Mouse (Mus musculus) neural tube, embryonic 14.5 days (tissue): ENCODE results near the gene Hoxc12. TPM values are rescaled to one million over a fixed set of nuclear protein-coding genes. Genes with fewer than 3 reads are reported as not detected.

Experiments used
- ATAC-seq: fragments of 200-750 bp; cut with Nextera tagmentation; 2 replicates; pipeline ENCODE4 v1.8.0; 2017; ENCODE audit warnings: low read depth, mild to moderate bottlenecking, moderate TSS enrichment, moderate library complexity
- H3K27ac ChIP-seq: fragments of 300-500 bp; sonication (generic); 2 replicates; pipeline ENCODE4 v1.5.1; 2014; ENCODE audit warnings: low read depth, mild to moderate bottlenecking, control low read depth, low read length, moderate library complexity, mixed read lengths
- H3K27me3 ChIP-seq: fragments of 300-500 bp; sonication (generic); 2 replicates; pipeline ENCODE4 v1.6.1; 2014; ENCODE audit warnings: low read length; ENCODE audit not compliant: control insufficient read depth, insufficient read depth
- H3K36me3 ChIP-seq: fragments of 300-500 bp; sonication (generic); 2 replicates; pipeline ENCODE4 v1.6.1; 2014; ENCODE audit warnings: low read length, mixed read lengths; ENCODE audit not compliant: control insufficient read depth, insufficient read depth
- H3K4me1 ChIP-seq: fragments of 300-500 bp; sonication (generic); 2 replicates; pipeline ENCODE4 v1.6.1; 2014; ENCODE audit warnings: low read length; ENCODE audit not compliant: control insufficient read depth, insufficient read depth
- H3K4me2 ChIP-seq: fragments of 300-500 bp; sonication (generic); 2 replicates; pipeline ENCODE4 v1.6.1; 2014; ENCODE audit warnings: mild to moderate bottlenecking, low read depth, low read length, control low read depth
- H3K4me3 ChIP-seq: fragments of 300-500 bp; sonication (generic); 2 replicates; pipeline ENCODE4 v1.5.1; 2014; ENCODE audit warnings: low read depth, low read length, control low read depth, mixed read lengths
- H3K9ac ChIP-seq: fragments of 300-500 bp; sonication (generic); replicated peaks from 2 replicates; pipeline ENCODE4 v1.6.1; 2014; ENCODE audit warnings: low read depth, mild to moderate bottlenecking, control low read depth, low read length, mixed read lengths
- H3K9me3 ChIP-seq: fragments of 300-500 bp; sonication (generic); 2 replicates; pipeline ENCODE4 v1.6.1; 2016; ENCODE audit warnings: low read length; ENCODE audit not compliant: control insufficient read depth
- WGBS: fragments of 180-500 bp; shearing (Covaris S2); extraction: QIAGEN DNeasy Blood & Tissue Kit; methylation state at CpG from one replicate; pipeline ENCODE4 v1.1.7; 2014; 5-methylcytosine and 5-hydroxymethylcytosine counted together
- polyA plus RNA-seq: library from polyadenylated mRNA; unstranded; fragments of >200 nt; fragmentation: Nextera tagmentation; extraction: Ambion mirVana; gene quantifications from 2 replicates; pipeline ENCODE4 v1.2.1, GENCODE M21; 2014

Hoxc12 gene
- polyA plus RNA-seq, 1 experiment from 2014 or later, result not detected

GRCm38 (mm10) chr15:102945185-102946077 is 8.9 kb downstream of the Hoxc12 start:
- peak overlapping the region; percentile 72 for H3K27ac ChIP-seq
- peaks cover 49% of the 10 kb centered on the region for H3K27me3 ChIP-seq
- ATAC-seq, result no peak
- no peaks in the 10 kb centered on the region for H3K36me3 ChIP-seq
- no peaks in the 10 kb centered on the region for H3K9me3 ChIP-seq
- WGBS, result 7% methylated on average over 22 of the region's 22 CpGs
- 0 out of 2 replicates have a peak, but pooled peaks cover 2% of the 10 kb centered on the region for H3K4me1 ChIP-seq
- peak overlapping the region; percentile 27 for H3K4me3 ChIP-seq
- H3K9ac ChIP-seq, result peak overlapping the region; percentile 34; the same call in 1 of the 2 replicates
- peak overlapping the region; percentile 42 for H3K4me2 ChIP-seq

GRCm38 (mm10) chr15:102947276-102947675 is 10.7 kb downstream of the Hoxc12 start:
- H3K4me1 ChIP-seq, result 0 out of 2 replicates have a peak, but pooled peaks cover 2% of the 10 kb centered on the region
- no peaks in the 10 kb centered on the region for H3K9me3 ChIP-seq
- H3K27me3 ChIP-seq, result peaks cover 45% of the 10 kb centered on the region
- H3K36me3 ChIP-seq, result no peaks in the 10 kb centered on the region
- peak overlapping the region; percentile 77; the same call in 1 of the 2 replicates for H3K27ac ChIP-seq
- ATAC-seq, result no peak
- H3K9ac ChIP-seq, result peak overlapping the region; percentile 51; the same call in 1 of the 2 replicates
- H3K4me2 ChIP-seq, result peak overlapping the region; percentile 42; the same call in 1 of the 2 replicates
- WGBS, result 3% methylated on average over 8 of the region's 9 CpGs
- peak overlapping the region; percentile 12 for H3K4me3 ChIP-seq

DNA sequence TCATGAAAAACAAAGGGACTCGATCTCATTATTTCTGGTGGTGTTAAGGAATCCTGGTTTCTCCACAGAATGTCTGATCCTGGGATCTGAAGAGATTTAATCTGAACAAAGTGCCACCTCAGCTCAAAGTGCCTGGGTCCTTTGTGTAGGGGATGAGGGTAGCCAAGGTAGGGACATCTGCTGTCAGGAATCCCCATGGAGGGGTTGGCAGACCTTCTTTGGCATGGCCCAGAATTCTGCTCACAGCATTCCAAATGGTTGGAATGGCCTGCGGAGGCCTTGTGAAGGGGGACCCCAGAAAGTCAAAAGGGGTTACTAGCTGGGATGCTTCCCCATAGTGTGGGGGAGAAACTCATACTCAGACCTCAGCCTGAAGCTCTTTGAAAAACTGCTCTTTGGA is 12.3 kb downstream of the Hoxc12 start:
- Histone ChIP-seq H3K4me3 (peak overlapping the region; percentile 12; the same call in 1 of the 2 replicates), H3K36me3 (no peaks in the 10 kb centered on the region), H3K27ac (peak overlapping the region; percentile 77), H3K27me3 (peaks cover 54% of the 10 kb centered on the region), H3K4me1 (no peaks in the 10 kb centered on the region), H3K4me2 (peak overlapping the region; percentile 42), H3K9me3 (no peaks in the 10 kb centered on the region), H3K9ac (peak overlapping the region; percentile 51)
- ATAC-seq, result no peak
- WGBS, result 4% methylated on average over 2 of the region's 2 CpGs

GRCm38 (mm10) chr15:102949696-102950095 is 13.1 kb downstream of the Hoxc12 start:
- WGBS, result 2% methylated on average over 20 of the region's 20 CpGs

GRCm38 (mm10) chr15:102950877-102951276 is 14.3 kb downstream of the Hoxc12 start:
- whole genome bisulfite sequencing, result 14% methylated on average over 2 of the region's 2 CpGs
- peak overlapping the region; percentile 20 for H3K4me3 ChIP-seq

More at GRCm38 (mm10) chr15:102949696-102950095, 13.1 kb downstream of the Hoxc12 start:
- Histone ChIP-seq H3K27me3 (peaks cover 48% of the 10 kb centered on the region), H3K4me2 (peak overlapping the region; percentile 42), H3K27ac (peak overlapping the region; percentile 77), H3K36me3 (no peaks in the 10 kb centered on the region), H3K4me1 (no peaks in the 10 kb centered on the region), H3K4me3 (peak overlapping the region; percentile 12), H3K9ac (peak overlapping the region; percentile 50), H3K9me3 (no peaks in the 10 kb centered on the region)
- no peak for ATAC-seq

DNA sequence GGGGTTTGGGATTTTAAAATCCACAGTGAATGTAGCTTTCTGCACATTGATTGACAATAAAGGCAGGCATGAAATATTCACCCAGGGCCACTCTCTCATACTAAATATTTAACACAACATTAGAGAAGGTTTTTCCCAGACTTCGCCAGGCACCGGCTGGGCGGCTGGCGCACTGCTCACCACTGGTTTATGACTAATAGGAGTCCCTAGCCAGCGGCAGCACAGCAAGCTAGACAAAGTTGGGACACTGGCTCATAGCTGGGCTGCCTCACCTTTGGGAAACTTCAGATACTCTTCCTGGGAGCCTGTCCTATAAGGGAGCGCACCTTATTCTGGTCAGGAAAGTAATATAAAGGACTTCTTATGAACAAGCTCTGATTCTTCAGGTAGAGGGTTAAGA is 17.0 kb downstream of the Hoxc12 start:
- H3K9ac ChIP-seq, result peak overlapping the region; percentile 69; the same call in 1 of the 2 replicates
- no peaks in the 10 kb centered on the region for H3K36me3 ChIP-seq
- peak overlapping the region; percentile 46; the same call in 1 of the 2 replicates for H3K4me2 ChIP-seq
- H3K4me1 ChIP-seq, result no peaks in the 10 kb centered on the region
- WGBS, result under 1% methylated on average over 6 of the region's 6 CpGs
- ATAC-seq, result no peak
- peaks cover 38% of the 10 kb centered on the region for H3K27me3 ChIP-seq
- peak overlapping the region; percentile 35; the same call in 1 of the 2 replicates for H3K4me3 ChIP-seq
- H3K9me3 ChIP-seq, result no peaks in the 10 kb centered on the region
- no peak overlapping the region for H3K27ac ChIP-seq

More at GRCm38 (mm10) chr15:102950877-102951276, 14.3 kb downstream of the Hoxc12 start:
- Histone ChIP-seq H3K27me3 (peaks cover 36% of the 10 kb centered on the region), H3K27ac (peak overlapping the region; percentile 77), H3K4me1 (no peaks in the 10 kb centered on the region), H3K9me3 (no peaks in the 10 kb centered on the region), H3K36me3 (no peaks in the 10 kb centered on the region), H3K9ac (peak overlapping the region; percentile 50; the same call in 1 of the 2 replicates), H3K4me2 (peak overlapping the region; percentile 42)
- ATAC-seq, result no peak

DNA sequence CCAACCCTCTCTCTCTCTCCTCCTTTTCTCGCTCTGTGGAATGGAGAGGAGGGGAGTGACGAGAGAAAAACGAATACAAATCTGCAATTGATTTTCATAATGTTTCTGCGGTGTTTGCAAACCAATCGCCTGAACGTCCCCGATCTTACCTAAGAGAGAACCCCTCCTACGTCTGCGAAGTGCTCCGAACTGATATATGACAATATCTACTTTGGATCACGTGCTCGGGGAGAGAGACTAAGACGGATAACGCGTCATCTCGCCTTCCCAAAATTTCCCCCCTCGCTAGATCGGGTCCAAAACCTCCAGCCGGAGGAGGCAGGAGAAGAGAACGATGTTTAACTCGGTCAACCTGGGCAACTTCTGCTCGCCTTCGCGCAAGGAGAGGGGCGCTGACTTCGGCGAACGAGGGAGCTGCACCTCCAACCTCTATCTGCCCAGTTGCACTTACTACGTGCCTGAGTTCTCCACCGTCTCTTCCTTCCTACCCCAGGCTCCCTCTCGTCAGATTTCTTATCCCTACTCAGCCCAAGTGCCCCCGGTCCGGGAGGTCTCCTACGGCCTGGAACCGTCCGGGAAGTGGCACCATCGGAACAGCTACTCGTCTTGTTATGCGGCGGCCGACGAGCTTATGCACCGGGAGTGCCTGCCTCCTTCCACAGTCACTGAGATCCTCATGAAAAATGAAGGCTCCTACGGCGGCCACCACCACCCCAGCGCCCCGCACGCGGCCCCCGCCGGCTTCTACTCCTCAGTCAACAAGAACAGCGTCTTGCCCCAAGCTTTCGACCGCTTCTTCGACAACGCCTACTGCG is 17.8 kb downstream of the Hoxc12 start, which contains the start of gene Hoxc11:
Gene Hoxc11, plus strand, starts transcription at position 236 of the 815 bp plus-strand sequence.
- Histone ChIP-seq H3K4me2 (peak within 1 kb of the TSS; percentile 46; the same call in 1 of the 2 replicates), H3K27me3 (peaks cover 33% of the 10 kb centered on the region), H3K9ac (peak within 1 kb of the TSS; percentile 69), H3K9me3 (no peaks in the 10 kb centered on the region), H3K36me3 (no peaks in the 10 kb centered on the region), H3K4me1 (no peaks in the 10 kb centered on the region), H3K27ac (peak within 1 kb of the TSS; percentile 84), H3K4me3 (peak within 1 kb of the TSS; percentile 35)
- ATAC-seq, result peak; percentile 35
- WGBS, result under 1% methylated on average over 57 of the region's 57 CpGs

DNA sequence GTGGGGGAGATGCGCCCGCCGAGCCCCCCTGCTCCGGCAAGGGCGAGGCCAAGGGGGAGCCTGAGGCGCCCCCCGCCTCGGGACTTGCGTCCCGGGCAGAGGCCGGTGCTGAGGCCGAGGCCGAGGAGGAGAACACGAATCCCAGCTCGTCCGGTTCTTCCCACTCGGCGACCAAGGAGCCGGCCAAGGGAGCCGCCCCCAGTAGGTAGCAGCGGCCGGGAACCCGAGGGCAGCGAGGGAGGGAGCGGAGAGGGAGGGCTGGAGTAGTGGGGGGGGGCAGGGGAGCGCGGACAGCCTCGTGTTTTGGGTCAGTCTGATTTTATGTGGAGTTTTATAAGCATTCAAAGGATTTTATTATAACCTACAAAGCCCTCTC is 18.4 kb downstream of the Hoxc12 start:
- Histone ChIP-seq H3K4me3 (peak overlapping the region; percentile 35), H3K9ac (peak overlapping the region; percentile 69), H3K9me3 (no peaks in the 10 kb centered on the region), H3K27ac (peak overlapping the region; percentile 84), H3K27me3 (peaks cover 33% of the 10 kb centered on the region), H3K4me2 (peak overlapping the region; percentile 46; the same call in 1 of the 2 replicates), H3K36me3 (no peaks in the 10 kb centered on the region), H3K4me1 (no peaks in the 10 kb centered on the region)
- no peak; the same call in 1 of the 2 replicates for ATAC-seq
- WGBS, result 0% methylated on average over 27 of the region's 28 CpGs
